Mouse (Mus musculus) heart, adult 2 months (tissue): ENCODE results near the gene Banf1.

ENCODE experiments used
- CTCF ChIP-seq: fragments of 200-600 bp; IDR thresholded peaks from 2 replicates; pipeline ENCODE4 v1.8.1; 2022; ENCODE audit warnings: antibody characterized with exemption, mild to moderate bottlenecking, moderate library complexity
- EP300 ChIP-seq: fragments of 200-500 bp; IDR thresholded peaks from 2 replicates; pipeline ENCODE4 v1.6.1; 2011; ENCODE audit warnings: low read depth, low read length, control low read depth; ENCODE audit not compliant: insufficient read depth
- POLR2A ChIP-seq: fragments of 200-500 bp; IDR thresholded peaks from 2 replicates; pipeline ENCODE4 v1.6.1; 2011; ENCODE audit warnings: mild to moderate bottlenecking, low read depth, low read length, control low read depth; ENCODE audit not compliant: insufficient read depth

DNA sequence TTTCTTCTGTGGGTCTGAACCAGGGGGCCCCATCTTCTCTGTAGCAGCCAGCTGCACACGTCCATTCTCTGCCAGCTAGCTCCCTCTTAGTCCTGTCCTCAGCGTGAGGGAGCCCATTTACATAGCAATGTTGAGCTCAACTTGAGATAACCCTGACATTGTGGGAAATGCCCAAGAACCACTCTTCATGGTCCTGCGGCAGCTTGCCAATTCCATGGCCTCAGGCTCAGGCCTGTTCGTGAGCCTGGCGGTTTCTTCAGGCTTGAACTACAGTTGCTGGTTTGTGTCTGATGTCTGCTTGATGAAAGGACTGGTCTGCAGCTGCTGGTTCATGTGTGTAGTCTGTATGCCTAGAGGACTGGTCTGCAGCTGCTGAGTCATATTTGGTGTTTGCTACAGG lies 32.2 kb downstream of the Banf1 start:
- TF ChIP-seq POLR2A (no peak), CTCF (no peak), EP300 (no peak)
